ENCODE assay signal across 1 mouse cellular context in genomic region chr5:41707115-41708015, GRCm38 (mm10).
TF ChIP-seq lines count a peak whose summit lies in the region.

No protein-coding gene starts in this region.

TF ChIP-seq in MEL, 35 proteins besides CTCF, POLR2A, EP300 and RAD21 (continued from another document):
- TF ChIP-seq TCF12 (IDR thresholded peaks at IDR 0.05; ENCODE audit: low read depth, low read length) (no peak; the same call in 1 of the 2 replicates), ELF1 (IDR thresholded peaks at IDR 0.05; ENCODE audit: low read depth, low read length) (0 out of 2 replicates have a peak, but pooled peaks have one; percentile 61)
